Mouse (Mus musculus) thymus, postnatal 25 days (tissue): Measurements from ENCODE around the gene Plekhm3.
"Not testable (repeated sequence)": the region's sequence is repeated elsewhere in the genome, so short reads cannot be mapped to it uniquely, and the experiment has no call there.

Experiments
- DNase-seq: peaks from one replicate; pipeline ENCODE4 v3.0.0; 2022

Gene Plekhm3

GRCm38 (mm10) chr1:64956479-64956961, at the start of gene Plekhm3:
Plekhm3 (minus strand) TSS chr1:64956824.
- DNase-seq, result peak; percentile 71

- no peak for DNase-seq
Observed at GRCm38 (mm10) chr1:65005575-65005974, 49.0 kb upstream of the Plekhm3 start.

GRCm38 (mm10) chr1:65004526-65004925, 47.9 kb upstream of the Plekhm3 start:
- DNase-seq, result no peak

- DNase-seq, result no peak
Observed at GRCm38 (mm10) chr1:64993206-64993605, 36.6 kb upstream of the Plekhm3 start.

GRCm38 (mm10) chr1:64988176-64988575, 31.6 kb upstream of the Plekhm3 start:
- DNase-seq, result no peak

- peak; percentile 63 for DNase-seq
Observed at GRCm38 (mm10) chr1:64986120-64986519, 29.5 kb upstream of the Plekhm3 start.

- no peak for DNase-seq
Observed at GRCm38 (mm10) chr1:64983247-64983646, 26.6 kb upstream of the Plekhm3 start.

GRCm38 (mm10) chr1:64978321-64978799, 21.7 kb upstream of the Plekhm3 start:
- no peak for DNase-seq

- DNase-seq, result no peak
Observed at GRCm38 (mm10) chr1:64975346-64975745, 18.7 kb upstream of the Plekhm3 start.

- DNase-seq, result peak; percentile 14
Observed at GRCm38 (mm10) chr1:64970685-64971084, 14.1 kb upstream of the Plekhm3 start.

- no peak for DNase-seq
Observed at GRCm38 (mm10) chr1:64957021-64957489, 431 bp upstream of the Plekhm3 start.

GRCm38 (mm10) chr1:64954786-64955185, 1.8 kb downstream of the Plekhm3 start:
- DNase-seq, result not testable (repeated sequence)

- no peak for DNase-seq
Observed at GRCm38 (mm10) chr1:64950271-64950670, 6.4 kb downstream of the Plekhm3 start.

GRCm38 (mm10) chr1:64949377-64949776, 7.2 kb downstream of the Plekhm3 start:
- peak; percentile 40 for DNase-seq

GRCm38 (mm10) chr1:64946106-64946505, 10.5 kb downstream of the Plekhm3 start:
- DNase-seq, result no peak

GRCm38 (mm10) chr1:64945214-64945785, 11.3 kb downstream of the Plekhm3 start:
- DNase-seq, result no peak

GRCm38 (mm10) chr1:64944746-64945145, 11.9 kb downstream of the Plekhm3 start:
- DNase-seq, result no peak

GRCm38 (mm10) chr1:64942006-64942755, 14.4 kb downstream of the Plekhm3 start:
- no peak for DNase-seq

GRCm38 (mm10) chr1:64938907-64939306, 17.7 kb downstream of the Plekhm3 start:
- no peak for DNase-seq

GRCm38 (mm10) chr1:64937692-64938091, 18.9 kb downstream of the Plekhm3 start:
- no peak for DNase-seq

- DNase-seq, result no peak
Observed at GRCm38 (mm10) chr1:64932921-64933320, 23.7 kb downstream of the Plekhm3 start.

GRCm38 (mm10) chr1:64930124-64930523, 26.5 kb downstream of the Plekhm3 start:
- no peak for DNase-seq

- DNase-seq, result no peak
Observed at GRCm38 (mm10) chr1:64929673-64930072, 27.0 kb downstream of the Plekhm3 start.

GRCm38 (mm10) chr1:64928542-64928941, 28.1 kb downstream of the Plekhm3 start:
- DNase-seq, result no peak
